Mouse (Mus musculus) heart, postnatal 10 days (tissue): ENCODE measurements around the gene Sik1. TPM values are rescaled to one million over a fixed set of nuclear protein-coding genes. Genes with fewer than 3 reads are reported as not detected.

Experiments
- DNase-seq, 2 experiments: peaks; one replicate each; pipeline ENCODE4 v3.0.0; 2021
- intact Hi-C: fragments of 180-260 bp; cut with DNase I; formaldehyde crosslinking; loops from one replicate; pipeline ENCODE4 v1.15.1; 2025
- total RNA-seq, 2 experiments: library from RNA; stranded (reverse); gene quantifications; 2 replicates each; pipeline ENCODE4 v1.2.3; 2021

Gene Sik1
- total RNA-seq, 2 experiments from 2014 or later = 33.6 to 45.9 TPM

DNA sequence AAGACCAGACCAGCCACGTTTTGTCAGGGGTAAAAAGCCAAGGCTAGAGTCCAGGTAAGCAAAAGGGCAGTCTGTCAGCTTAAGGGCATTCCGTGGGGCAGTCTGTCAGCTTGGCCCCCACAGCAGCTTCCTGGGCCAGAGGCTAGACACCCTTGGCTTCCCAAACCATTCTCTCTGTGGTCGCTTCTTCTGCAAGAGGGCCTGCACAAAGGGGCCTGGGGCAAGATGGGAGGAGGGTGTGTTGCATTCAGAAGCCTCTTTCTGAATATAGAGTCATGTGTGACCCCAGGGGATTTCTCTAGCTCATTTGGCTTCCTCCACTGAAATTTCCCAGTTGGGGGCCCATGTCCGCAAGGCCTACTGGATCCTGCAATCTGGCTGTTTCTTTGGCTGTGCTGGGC lies 21.6 kb upstream of the Sik1 start:
- peak in 1 of 2 experiments; percentile 31 for DNase-seq
- intact Hi-C loops = no loop called here

DNA sequence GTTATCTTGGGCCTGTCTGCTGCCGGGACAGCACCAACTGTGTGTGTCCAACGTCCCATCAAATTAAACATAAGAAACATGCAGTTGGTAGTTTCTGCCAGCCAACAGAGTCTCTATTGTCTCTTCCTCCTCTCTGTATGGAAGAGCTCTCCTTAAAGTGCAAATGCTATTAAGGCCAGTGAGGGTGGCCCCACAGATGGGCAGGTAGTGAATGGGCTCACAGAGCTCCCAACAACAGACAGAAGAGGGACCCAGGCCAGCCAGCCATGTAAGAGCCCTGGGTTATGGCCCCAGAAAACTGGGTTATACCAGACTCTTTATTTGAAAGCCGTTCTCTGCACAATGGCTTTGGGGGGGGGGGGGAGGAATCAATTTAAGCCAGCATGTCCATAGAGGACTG lies 21.2 kb upstream of the Sik1 start:
- intact Hi-C loops = no loop called here
- DNase-seq = no peak

GRCm38 (mm10) chr17:31875326-31875930 lies 19.8 kb upstream of the Sik1 start:
- DNase-seq = no peak
- intact Hi-C loops = no loop called here

- intact Hi-C loops = no loop called here
- DNase-seq = no peak
Observed at GRCm38 (mm10) chr17:31874691-31875090, 19.1 kb upstream of the Sik1 start.

GRCm38 (mm10) chr17:31873973-31874372 lies 18.4 kb upstream of the Sik1 start:
- intact Hi-C loops = no loop called here
- peak; percentile 73 to 75 for DNase-seq

- intact Hi-C loops = no loop called here
- no peak for DNase-seq
Observed at GRCm38 (mm10) chr17:31873185-31873870, 17.7 kb upstream of the Sik1 start.

DNA sequence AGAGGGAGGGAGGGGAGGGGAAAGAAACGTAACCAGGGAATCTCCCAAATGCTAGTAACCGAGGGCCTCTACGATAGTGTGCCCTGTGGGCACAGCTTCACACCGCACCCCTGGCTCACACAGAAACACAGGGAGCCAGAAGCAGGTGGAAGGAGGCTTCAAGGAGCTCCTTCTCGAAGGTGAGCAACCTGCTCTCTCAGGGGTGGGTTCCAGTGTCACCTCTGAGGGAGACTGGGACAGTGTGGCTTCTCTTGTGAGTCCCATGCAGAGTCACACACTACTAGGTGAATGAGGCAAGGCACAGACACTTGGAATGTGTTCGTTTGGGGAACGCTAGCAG lies 17.2 kb upstream of the Sik1 start:
- DNase-seq = no peak
- intact Hi-C loops = no loop called here

DNA sequence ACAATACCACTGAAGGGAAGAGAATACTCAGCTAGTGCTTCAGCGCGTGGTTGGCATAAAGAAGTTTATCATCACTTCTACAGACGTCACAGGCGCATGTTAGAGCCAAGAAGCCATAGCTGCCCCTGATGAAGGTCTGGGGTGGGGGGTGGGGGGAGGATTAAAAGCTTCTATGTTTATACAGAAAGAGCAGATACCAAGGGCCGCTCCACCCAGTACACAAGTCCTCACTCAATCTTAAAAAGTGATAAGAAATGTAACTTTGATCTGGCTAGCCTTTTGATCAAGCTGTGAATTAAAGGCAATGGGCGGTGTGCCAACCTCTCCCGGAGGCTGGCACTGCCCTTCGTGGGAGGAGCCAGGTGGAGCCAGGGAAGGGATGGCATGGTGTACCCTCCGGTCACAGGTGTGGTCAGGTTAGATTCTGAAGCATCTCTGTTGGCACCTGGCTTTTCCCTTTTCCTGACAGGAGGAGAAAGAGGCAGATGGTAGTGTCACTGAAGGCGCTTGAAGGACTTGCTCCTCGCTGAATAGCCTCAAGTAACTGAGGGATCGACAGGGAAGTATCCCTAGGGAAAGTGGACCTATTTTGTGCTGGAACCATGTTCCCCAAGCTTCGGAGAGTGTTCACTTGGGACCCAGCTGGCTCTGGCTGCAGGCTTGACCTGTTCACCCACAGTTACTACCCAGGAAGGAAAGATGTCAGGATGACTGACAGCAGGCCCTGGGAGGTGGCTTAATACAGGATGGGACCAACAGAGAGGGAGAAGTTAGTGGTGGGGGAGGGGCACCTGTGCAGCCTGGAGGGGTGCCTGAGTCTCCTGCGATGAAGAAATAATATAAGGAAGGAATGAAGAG lies 16.6 kb upstream of the Sik1 start:
- intact Hi-C loops = no loop called here
- DNase-seq = no peak

GRCm38 (mm10) chr17:31870931-31871421 lies 15.4 kb upstream of the Sik1 start:
- DNase-seq = no peak
- intact Hi-C loops = no loop called here

DNA sequence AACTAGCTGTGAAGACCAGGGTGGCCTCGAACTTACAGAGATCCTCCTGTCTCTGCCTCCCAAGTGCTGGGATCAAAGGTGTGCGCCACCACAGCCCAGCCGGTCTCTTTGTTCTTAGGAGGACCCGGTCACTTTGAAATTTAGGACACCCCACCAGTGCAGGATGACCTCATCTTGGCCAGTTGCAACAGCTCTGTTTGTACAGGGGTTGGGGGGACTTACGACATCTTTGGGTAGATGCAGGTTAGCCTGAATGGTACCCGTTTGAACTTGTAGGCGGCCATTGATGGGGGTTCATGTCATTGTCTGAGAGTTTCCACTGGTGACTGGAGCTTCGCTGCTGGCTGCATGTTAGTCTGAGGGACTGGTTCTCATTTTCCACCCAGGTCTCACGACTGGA lies 14.8 kb upstream of the Sik1 start:
- no peak for DNase-seq
- intact Hi-C loops = no loop called here

DNA sequence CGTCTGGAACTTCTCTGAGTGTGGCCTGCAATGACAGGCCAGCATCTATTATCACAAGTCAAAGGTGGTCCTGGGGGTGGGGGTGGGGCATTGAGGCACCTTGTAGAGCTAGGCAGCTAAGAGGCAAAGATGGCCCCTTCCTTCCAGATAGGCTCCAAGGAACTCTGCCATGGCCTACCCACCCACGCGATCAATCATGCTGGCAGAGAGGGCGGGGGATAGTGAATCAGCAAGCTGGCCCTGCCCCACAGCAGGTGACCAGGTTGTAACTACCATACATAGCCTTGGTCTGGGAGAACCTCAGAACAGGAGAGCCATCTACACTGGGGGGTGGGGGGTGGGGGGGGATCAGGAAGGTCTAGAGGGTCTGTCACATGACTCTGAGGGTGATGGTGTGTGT lies 12.5 kb upstream of the Sik1 start:
- intact Hi-C loops = no loop called here
- no peak for DNase-seq

DNA sequence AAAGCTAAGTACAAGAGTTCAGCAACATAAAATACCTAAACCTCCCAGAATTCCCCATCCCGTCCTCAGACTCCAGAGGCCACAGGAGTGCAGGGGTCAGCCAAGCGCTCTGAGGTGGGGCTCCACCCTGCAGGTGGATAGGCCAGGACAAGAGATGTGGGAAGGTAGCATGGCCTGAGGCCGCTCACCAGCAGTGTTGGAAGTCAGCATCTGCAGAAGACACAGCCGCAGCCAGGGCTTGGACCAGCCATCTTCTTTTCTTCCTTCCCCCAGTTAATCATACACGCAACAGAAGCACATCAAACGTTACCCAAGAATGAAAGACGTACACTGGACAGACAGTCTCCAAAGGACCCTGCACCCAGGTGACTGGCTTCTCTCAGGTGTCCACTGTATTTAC lies 11.5 kb upstream of the Sik1 start:
- intact Hi-C loops = no loop called here
- DNase-seq = no peak

DNA sequence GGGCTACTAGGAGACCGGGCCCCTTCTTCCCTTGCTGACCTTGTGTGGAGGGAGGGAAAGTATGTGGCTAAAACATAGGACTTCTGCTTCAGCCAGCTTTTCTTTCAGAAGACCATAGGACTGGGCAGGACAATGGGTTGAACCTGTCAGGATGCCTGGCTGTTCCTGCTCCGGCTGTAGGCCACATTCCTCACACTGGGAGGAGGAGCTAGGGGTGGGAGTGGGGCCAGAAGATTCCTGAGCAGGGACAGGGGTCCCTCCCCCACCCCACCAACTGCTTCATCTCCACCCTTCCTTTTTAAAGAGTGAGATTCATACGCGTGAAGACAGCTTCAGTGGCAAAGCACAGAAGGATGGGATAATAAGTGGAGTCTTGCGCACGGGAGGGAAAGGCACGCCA lies 10.0 kb upstream of the Sik1 start:
- no peak for DNase-seq
- intact Hi-C loops = no loop called here

GRCm38 (mm10) chr17:31864666-31865450 lies 9.3 kb upstream of the Sik1 start:
- no peak for DNase-seq
- intact Hi-C loops = no loop called here

GRCm38 (mm10) chr17:31863151-31863815 lies 7.7 kb upstream of the Sik1 start:
- DNase-seq = no peak
- intact Hi-C loops = no loop called here

- peak in 1 of 2 experiments; percentile 56 for DNase-seq
- intact Hi-C loops = no loop called here
Observed at GRCm38 (mm10) chr17:31862136-31862535, 6.5 kb upstream of the Sik1 start.

GRCm38 (mm10) chr17:31861661-31862060 lies 6.1 kb upstream of the Sik1 start:
- intact Hi-C loops = no loop called here
- DNase-seq = no peak

DNA sequence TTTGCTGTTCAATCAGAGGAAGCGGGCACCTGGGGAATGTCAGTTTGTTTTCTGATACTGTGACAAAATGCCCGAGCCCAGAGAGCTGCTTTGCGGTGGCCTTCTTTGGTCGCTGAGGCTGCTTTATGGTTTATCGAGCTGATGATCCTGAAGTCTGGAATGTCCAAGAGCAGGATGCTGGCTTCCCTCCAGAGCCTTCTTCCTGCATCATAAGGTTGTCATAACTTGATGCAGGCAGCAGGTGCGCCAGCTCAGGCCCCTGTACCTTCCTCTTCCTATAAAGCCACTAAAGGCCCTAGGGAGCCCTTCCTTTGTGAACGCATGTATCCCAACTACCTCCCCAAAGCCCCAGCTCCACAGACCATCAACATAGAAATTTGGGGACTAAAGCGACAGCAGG lies 5.3 kb upstream of the Sik1 start:
- intact Hi-C loops = no loop called here
- no peak for DNase-seq

DNA sequence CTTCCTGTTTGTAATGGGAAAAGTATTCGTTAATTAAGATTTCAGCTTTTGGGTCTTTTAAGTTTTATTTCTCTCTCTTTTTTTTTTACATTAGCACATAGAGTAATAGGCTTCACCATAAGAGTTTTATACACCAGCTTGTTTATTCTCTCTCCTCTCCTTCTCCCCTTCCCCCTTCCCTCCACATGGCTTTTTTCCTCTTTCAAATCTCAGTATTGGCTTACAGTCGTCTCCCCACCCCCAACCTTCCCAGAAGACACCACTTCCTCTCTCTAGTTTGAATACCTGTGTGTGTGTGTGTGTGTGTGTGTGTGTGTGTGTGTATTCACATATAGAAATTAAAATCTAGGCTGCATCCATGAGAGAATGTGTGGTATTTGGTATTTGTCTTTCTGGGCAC lies 3.8 kb upstream of the Sik1 start:
- intact Hi-C loops = no loop called here
- DNase-seq = no peak

- no peak for DNase-seq
- intact Hi-C loops = no loop called here
Observed at GRCm38 (mm10) chr17:31858786-31859185, 3.2 kb upstream of the Sik1 start.
